Mouse (Mus musculus) liver, postnatal 0 days (tissue): ENCODE measurements around the gene Fam169b.

Source experiments
- CTCF ChIP-seq: sonication (generic); IDR thresholded peaks from 2 replicates; pipeline ENCODE4 v1.5.1; 2016; ENCODE audit warnings: antibody characterized with exemption, low read depth
- EP300 ChIP-seq: IDR thresholded peaks from 2 replicates; pipeline ENCODE4 v1.6.1; 2016; ENCODE audit warnings: antibody characterized with exemption, low read depth, mild to moderate bottlenecking

DNA sequence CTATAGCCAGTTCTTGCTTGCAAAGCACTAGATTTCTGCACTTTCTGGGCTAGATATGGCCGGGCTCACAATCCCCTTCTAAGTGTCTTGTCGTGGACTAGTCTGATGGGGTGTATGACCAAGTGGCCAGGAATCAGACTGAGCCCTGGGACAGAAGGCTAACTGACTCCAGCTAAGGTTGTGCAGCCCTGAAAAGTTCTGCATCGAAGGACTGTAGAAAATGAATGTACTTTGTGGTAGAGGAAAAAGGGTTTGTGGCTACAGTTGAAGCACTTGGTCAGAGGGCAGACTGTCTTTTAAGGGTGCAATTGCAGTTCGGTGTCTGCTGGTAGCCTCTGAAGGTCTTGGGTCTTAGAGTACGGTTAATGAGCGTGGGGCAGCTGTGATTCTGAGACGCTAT, 5.8 kb downstream of the Fam169b start:
- no peak for TF ChIP-seq CTCF
- TF ChIP-seq EP300, result no peak
